Mouse (Mus musculus): ENCODE results near the gene Fcamr. TPM values are rescaled to one million over a fixed set of nuclear protein-coding genes. Genes with fewer than 3 reads are reported as not detected.

Gene Fcamr
- polyA plus RNA-seq, 1 experiment from 2014 or later = not detected

- no peaks in the 10 kb centered on the region for H3K27me3 ChIP-seq
- 34% methylated on average over 8 of the region's 8 CpGs for WGBS (ENCODE audit: insufficient replicate concordance)
- H3K27ac ChIP-seq (replicated peaks) = no peak overlapping the region
- no peaks in the 10 kb centered on the region for H3K9me3 ChIP-seq (replicated peaks)
- H3K36me3 ChIP-seq (replicated peaks) = no peaks in the 10 kb centered on the region
- H3K9ac ChIP-seq = no peak overlapping the region
- H3K4me1 ChIP-seq (replicated peaks) = no peaks in the 10 kb centered on the region
- no peak overlapping the region for H3K4me2 ChIP-seq
- no peak for ATAC-seq (ENCODE audit: insufficient read depth)
- H3K4me3 ChIP-seq (replicated peaks) = no peak overlapping the region
These were observed 29.5 kb downstream of the Fcamr start for GRCm38 (mm10) chr1:130829906-130830830.

- Histone ChIP-seq H3K4me1 (replicated peaks) (no peaks in the 10 kb centered on the region), H3K9ac (no peak overlapping the region), H3K27ac (replicated peaks) (no peak overlapping the region), H3K4me2 (no peak overlapping the region), H3K4me3 (replicated peaks) (no peak overlapping the region), H3K27me3 (no peaks in the 10 kb centered on the region), H3K9me3 (replicated peaks) (no peaks in the 10 kb centered on the region), H3K36me3 (replicated peaks) (no peaks in the 10 kb centered on the region)
- 56% methylated on average over 5 of the region's 5 CpGs for WGBS (ENCODE audit: insufficient replicate concordance)
- no peak for ATAC-seq (ENCODE audit: insufficient read depth)
These were observed 31.8 kb downstream of the Fcamr start for GRCm38 (mm10) chr1:130832230-130833149.

- H3K36me3 ChIP-seq (replicated peaks) = no peaks in the 10 kb centered on the region
- ATAC-seq (ENCODE audit: insufficient read depth) = peak; percentile 28; the same call in 1 of the 2 replicates
- no peaks in the 10 kb centered on the region for H3K9me3 ChIP-seq (replicated peaks)
- WGBS (ENCODE audit: insufficient replicate concordance) = 58% methylated on average over 6 of the region's 6 CpGs
- no peak overlapping the region for H3K4me3 ChIP-seq (replicated peaks)
- no peak overlapping the region for H3K9ac ChIP-seq
- H3K4me2 ChIP-seq = no peak overlapping the region
- no peaks in the 10 kb centered on the region for H3K4me1 ChIP-seq (replicated peaks)
- no peaks in the 10 kb centered on the region for H3K27me3 ChIP-seq
- H3K27ac ChIP-seq (replicated peaks) = no peak overlapping the region
These were observed 34.6 kb downstream of the Fcamr start for GRCm38 (mm10) chr1:130835161-130835936.

- 0 out of 2 replicates have a peak, but pooled peaks cover 2% of the 10 kb centered on the region for H3K4me1 ChIP-seq (replicated peaks)
- WGBS (ENCODE audit: insufficient replicate concordance) = 24% methylated on average over 6 of the region's 6 CpGs
- H3K4me2 ChIP-seq = no peak overlapping the region
- no peak overlapping the region for H3K9ac ChIP-seq
- no peaks in the 10 kb centered on the region for H3K27me3 ChIP-seq
- no peak overlapping the region for H3K27ac ChIP-seq (replicated peaks)
- no peaks in the 10 kb centered on the region for H3K9me3 ChIP-seq (replicated peaks)
- no peak for ATAC-seq (ENCODE audit: insufficient read depth)
- no peak overlapping the region for H3K4me3 ChIP-seq (replicated peaks)
- no peaks in the 10 kb centered on the region for H3K36me3 ChIP-seq (replicated peaks)
These were observed 37.6 kb downstream of the Fcamr start for GRCm38 (mm10) chr1:130838288-130838687.

DNA sequence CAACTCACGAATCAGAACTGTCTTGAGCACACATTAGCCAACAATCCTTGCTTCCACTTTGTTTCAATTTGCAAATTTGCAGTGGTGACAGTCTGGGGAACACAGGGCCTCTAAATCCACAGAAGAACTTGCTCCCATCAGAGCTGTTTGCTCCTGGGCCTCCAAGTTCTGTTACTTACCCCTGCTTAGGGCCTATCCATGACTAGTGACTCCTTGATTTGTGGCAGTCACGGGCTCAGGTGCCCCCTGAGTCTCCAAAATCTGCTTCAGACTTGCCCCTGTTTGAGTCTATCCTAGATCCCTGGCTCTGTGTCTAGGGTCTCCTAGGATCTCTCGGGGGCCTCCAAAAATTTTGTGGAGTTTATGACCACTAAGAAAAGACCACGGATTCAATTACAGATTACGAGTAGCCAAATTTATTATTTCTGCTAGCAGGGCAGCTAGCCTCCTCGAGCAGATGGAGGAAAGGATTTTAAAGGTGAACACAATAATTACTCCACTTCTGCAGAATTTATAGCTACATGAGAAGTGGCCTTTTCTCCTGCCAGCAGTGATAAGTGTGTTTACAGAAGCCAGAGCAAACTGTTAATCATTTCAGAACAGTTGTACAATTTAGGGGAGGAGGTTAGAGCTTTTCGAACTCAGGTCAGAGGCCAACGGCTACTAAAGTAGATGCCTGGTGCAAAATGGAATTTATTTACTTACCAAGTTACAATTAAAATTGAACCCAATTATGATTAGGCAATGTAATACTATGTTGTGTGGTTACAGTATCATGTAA is 40.1 kb downstream of the Fcamr start:
- 47% methylated on average over 8 of the region's 8 CpGs for WGBS (ENCODE audit: insufficient replicate concordance)
- Histone ChIP-seq H3K4me1 (replicated peaks) (0 out of 2 replicates have a peak, but pooled peaks cover 2% of the 10 kb centered on the region), H3K36me3 (replicated peaks) (no peaks in the 10 kb centered on the region), H3K27me3 (no peaks in the 10 kb centered on the region), H3K4me2 (no peak overlapping the region), H3K27ac (replicated peaks) (peak overlapping the region; percentile 64), H3K9me3 (replicated peaks) (no peaks in the 10 kb centered on the region), H3K9ac (no peak overlapping the region), H3K4me3 (replicated peaks) (no peak overlapping the region)
- peak; percentile 63 for ATAC-seq (ENCODE audit: insufficient read depth)

- 71% methylated on average over 7 of the region's 7 CpGs for WGBS (ENCODE audit: insufficient replicate concordance)
- no peak overlapping the region for H3K27ac ChIP-seq (replicated peaks)
These were observed 40.9 kb downstream of the Fcamr start for GRCm38 (mm10) chr1:130841621-130842020.

DNA sequence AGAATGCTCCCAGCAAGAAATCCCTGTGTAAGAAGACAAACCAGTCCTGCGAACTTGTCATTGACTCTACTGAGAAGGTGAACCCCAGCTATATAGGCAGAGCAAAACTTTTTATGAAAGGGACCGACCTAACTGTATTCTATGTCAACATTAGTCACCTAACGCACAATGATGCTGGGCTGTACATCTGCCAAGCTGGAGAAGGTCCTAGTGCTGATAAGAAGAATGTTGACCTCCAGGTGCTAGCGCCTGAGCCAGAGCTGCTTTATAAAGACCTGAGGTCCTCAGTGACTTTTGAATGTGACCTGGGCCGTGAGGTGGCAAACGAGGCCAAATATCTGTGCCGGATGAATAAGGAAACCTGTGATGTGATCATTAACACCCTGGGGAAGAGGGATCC is 43.8 kb downstream of the Fcamr start:
- H3K4me1 ChIP-seq (replicated peaks) = 0 out of 2 replicates have a peak, but pooled peaks cover 2% of the 10 kb centered on the region
- H3K9me3 ChIP-seq (replicated peaks) = no peaks in the 10 kb centered on the region
- no peak overlapping the region for H3K4me2 ChIP-seq
- no peaks in the 10 kb centered on the region for H3K36me3 ChIP-seq (replicated peaks)
- no peak for ATAC-seq (ENCODE audit: insufficient read depth)
- 68% methylated on average over 7 of the region's 7 CpGs for WGBS (ENCODE audit: insufficient replicate concordance)
- no peak overlapping the region for H3K9ac ChIP-seq
- no peak overlapping the region for H3K27ac ChIP-seq (replicated peaks)
- no peaks in the 10 kb centered on the region for H3K27me3 ChIP-seq
- no peak overlapping the region for H3K4me3 ChIP-seq (replicated peaks)

More at GRCm38 (mm10) chr1:130841621-130842020, 40.9 kb downstream of the Fcamr start:
- 0 out of 2 replicates have a peak, but pooled peaks cover 2% of the 10 kb centered on the region for H3K4me1 ChIP-seq (replicated peaks)
- no peak overlapping the region for H3K9ac ChIP-seq
- H3K36me3 ChIP-seq (replicated peaks) = no peaks in the 10 kb centered on the region
- H3K4me3 ChIP-seq (replicated peaks) = no peak overlapping the region
- no peaks in the 10 kb centered on the region for H3K9me3 ChIP-seq (replicated peaks)
- ATAC-seq (ENCODE audit: insufficient read depth) = no peak
- no peak overlapping the region for H3K4me2 ChIP-seq
- H3K27me3 ChIP-seq = no peaks in the 10 kb centered on the region

DNA sequence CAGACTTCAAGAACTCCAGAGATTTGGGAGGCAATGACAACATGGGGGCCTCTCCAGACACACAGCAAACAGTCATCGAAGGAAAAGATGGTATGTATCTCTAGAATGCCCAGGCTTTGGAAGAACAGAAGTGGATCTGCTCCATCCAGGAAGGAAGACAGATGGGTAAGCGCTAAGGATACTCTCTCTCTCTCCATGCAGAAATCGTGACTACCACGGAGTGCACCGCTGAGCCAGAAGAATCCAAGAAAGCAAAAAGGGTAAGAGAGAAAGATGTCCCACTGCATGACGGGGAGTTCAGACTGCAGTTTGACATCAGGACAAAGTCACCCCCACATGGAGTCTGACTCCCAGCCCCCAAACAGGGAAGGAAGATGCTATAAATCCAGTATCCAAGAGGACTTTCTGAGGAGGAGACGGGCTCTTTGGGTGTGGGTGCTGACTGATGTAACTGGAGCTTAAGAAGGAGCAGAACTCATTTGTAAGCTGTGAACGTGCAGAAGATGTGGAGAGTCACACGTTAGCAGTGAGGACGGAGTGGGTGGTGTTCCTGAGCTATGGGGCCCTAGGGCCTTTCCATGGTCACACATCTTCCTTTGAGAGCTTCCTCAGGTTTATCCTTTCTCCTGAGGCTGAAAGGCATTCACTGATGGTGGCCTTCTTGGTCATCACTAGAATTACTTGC is 49.0 kb downstream of the Fcamr start:
- Histone ChIP-seq H3K9me3 (replicated peaks) (no peaks in the 10 kb centered on the region), H3K36me3 (replicated peaks) (no peaks in the 10 kb centered on the region), H3K4me2 (no peak overlapping the region), H3K4me3 (replicated peaks) (no peak overlapping the region), H3K27ac (replicated peaks) (no peak overlapping the region), H3K9ac (no peak overlapping the region), H3K4me1 (replicated peaks) (no peaks in the 10 kb centered on the region), H3K27me3 (no peaks in the 10 kb centered on the region)
- WGBS (ENCODE audit: insufficient replicate concordance) = 74% methylated on average over 10 of the region's 10 CpGs
- no peak for ATAC-seq (ENCODE audit: insufficient read depth)

GRCm38 (mm10) chr1:130850405-130850804 is 49.7 kb downstream of the Fcamr start:
- 47% methylated on average over 5 of the region's 5 CpGs for WGBS (ENCODE audit: insufficient replicate concordance)
- H3K27me3 ChIP-seq = no peaks in the 10 kb centered on the region
- ATAC-seq (ENCODE audit: insufficient read depth) = no peak
- H3K27ac ChIP-seq (replicated peaks) = no peak overlapping the region
- H3K4me3 ChIP-seq (replicated peaks) = no peak overlapping the region
- no peak overlapping the region for H3K4me2 ChIP-seq
- no peaks in the 10 kb centered on the region for H3K9me3 ChIP-seq (replicated peaks)
- H3K9ac ChIP-seq = no peak overlapping the region
- H3K4me1 ChIP-seq (replicated peaks) = no peaks in the 10 kb centered on the region
- H3K36me3 ChIP-seq (replicated peaks) = no peaks in the 10 kb centered on the region

Data from liver, embryonic 15.5 days (tissue).